Mouse (Mus musculus) pancreas, adult 10 weeks (tissue): ENCODE results near the gene Prom1. TPM values are rescaled to one million over a fixed set of nuclear protein-coding genes. Genes with fewer than 3 reads are reported as not detected.

Experiments
- polyA plus RNA-seq: library from polyadenylated mRNA; stranded (reverse); fragments of 350-450 nt; fragmentation: Illumina TruSeq; extraction: RNeasy Lipid Tissue Mini Kit (QIAGEN cat#74804); gene quantifications from one replicate; pipeline ENCODE4 v1.2.3, GENCODE M21; 2015; ENCODE audit warnings: low read depth, low replicate concordance; ENCODE audit not compliant: insufficient read depth

The Prom1 gene
- polyA plus RNA-seq: 23.3 TPM

DNA sequence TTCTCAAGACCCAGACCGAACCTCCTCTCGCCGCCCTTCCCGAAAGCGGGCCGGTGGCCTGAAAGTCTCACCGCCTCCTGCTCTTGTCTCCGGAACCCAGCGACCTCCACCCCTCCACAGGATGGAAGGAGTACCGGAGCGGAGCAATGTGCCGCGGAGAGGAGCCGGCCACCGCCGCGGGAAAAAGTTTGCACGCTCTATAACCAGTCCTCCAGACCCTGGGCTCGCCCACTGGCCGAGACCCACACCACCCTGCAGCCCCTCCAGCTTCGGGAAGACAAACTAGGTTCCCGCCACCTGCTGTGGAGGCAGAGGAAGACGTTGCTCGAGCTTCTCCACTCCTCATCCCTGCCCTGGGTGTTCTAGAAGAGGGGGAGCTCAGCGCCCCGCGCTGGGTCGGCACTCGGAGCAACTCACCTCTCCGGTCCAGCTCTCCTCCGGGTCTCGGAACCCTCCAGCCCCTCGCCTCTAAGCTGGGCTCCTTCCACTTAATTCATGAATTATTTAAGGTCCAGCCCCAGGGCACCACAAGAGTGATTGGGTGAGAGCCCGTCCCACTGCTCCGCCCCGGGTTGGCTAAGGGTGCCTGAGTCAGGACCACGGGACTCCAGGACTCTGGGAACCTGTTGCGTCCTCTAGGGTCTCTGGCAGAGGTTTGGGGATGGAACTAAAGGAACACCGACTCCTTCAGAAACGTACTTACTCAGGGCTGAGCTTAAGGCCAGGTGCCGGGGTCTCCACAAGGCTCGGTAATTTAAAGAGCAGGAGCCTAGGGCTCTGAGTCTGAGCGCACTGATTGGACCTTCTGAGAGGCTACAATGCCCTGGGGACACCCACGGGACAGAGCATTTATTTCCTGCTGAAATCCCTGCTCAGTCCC lies at the start of gene Prom1:
Prom1 (minus strand) TSS at position 802 of the 880 bp plus-strand sequence.

DNA sequence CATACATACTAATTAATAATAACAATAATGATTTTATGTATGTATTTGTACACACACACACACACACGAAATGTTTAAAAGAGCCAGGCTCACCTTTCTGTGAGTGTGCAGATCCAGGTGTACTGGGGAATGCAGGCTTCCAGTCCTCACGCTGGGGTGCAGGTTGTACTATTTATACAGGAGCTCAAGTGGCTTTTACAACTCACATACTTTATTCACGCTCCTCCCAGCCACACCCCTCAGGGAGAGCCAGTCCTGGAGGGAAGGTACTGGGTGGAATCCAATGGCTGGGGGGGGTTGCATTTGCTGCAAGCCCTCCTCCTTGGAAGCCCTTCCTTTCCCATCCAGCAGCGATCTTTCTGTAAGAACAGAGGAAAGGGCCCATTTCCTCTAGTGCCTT lies 120.2 kb downstream of the Prom1 start, which contains the start of gene Fgfbp1:
Fgfbp1 (minus strand) TSS at position 160 of the 400 bp plus-strand sequence.

Other genes with a start within 250 kb of the Prom1 start
- 2.9 TPM for gene Cd38, start 233.5 kb downstream of the Prom1 start, polyA plus RNA-seq
- not detected for gene Gm7879, start 188.9 kb downstream of the Prom1 start, polyA plus RNA-seq
- not detected for gene Fgfbp1, start 120.3 kb downstream of the Prom1 start, polyA plus RNA-seq
- 9.1 TPM for gene Tapt1, start 124.6 kb upstream of the Prom1 start, polyA plus RNA-seq